Mouse (Mus musculus): ENCODE measurements around the gene Smad3. TPM values are rescaled to one million over a fixed set of nuclear protein-coding genes. Genes with fewer than 3 reads are reported as not detected.

Gene Smad3
- polyA plus RNA-seq, 1 experiment from 2014 or later = 24.0 TPM

DNA sequence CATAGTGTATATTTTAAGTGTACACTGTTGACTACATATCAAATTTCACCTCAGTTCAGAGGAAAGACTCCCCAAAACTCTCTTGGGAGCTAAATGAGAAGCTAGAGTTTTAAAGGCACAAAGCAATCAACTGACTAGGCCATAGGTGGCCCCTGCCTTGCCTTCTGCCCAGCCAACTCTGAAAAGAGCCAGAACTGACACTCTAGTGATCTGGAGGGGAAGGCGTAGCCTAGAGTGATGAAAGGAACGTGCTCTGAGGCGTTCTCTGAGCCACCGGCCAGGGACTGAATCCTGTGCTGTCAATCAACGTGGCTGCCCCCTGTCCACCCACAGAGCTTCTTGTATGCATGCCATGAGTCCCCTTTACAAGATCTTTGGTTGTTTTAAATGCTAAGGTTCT, 72.4 kb downstream of the Smad3 start:
- no peak overlapping the region for H3K27ac ChIP-seq (replicated peaks; ENCODE audit: low read depth, low read length)
- ATAC-seq (ENCODE audit: insufficient number of reproducible peaks, low FRiP score, low TSS enrichment, low read depth) (no peak), DNase-seq (ENCODE audit: low spot score) (no peak)
- no peaks in the 10 kb centered on the region for H3K27me3 ChIP-seq (ENCODE audit: control insufficient read depth, insufficient read depth, low read length)
- H3K4me2 ChIP-seq (ENCODE audit: low read depth, severe bottlenecking) = no peak overlapping the region
- no peak overlapping the region for H3K4me3 ChIP-seq (ENCODE audit: low read depth, low read length)
- no peaks in the 10 kb centered on the region for H3K4me1 ChIP-seq (ENCODE audit: control insufficient read depth, insufficient read depth, low read length)
- WGBS = 83% methylated on average over 5 of the region's 5 CpGs
- no peak overlapping the region for H3K9ac ChIP-seq (ENCODE audit: low read length)
- H3K9me3 ChIP-seq (ENCODE audit: control insufficient read depth, low read length) = no peaks in the 10 kb centered on the region; the same call in 1 of the 2 replicates
- H3K36me3 ChIP-seq (ENCODE audit: control insufficient read depth, insufficient read depth, low read length) = no peaks in the 10 kb centered on the region; the same call in 1 of the 2 replicates

GRCm38 (mm10) chr9:63684277-63684676, 73.5 kb downstream of the Smad3 start:
- no peaks in the 10 kb centered on the region for H3K4me1 ChIP-seq (ENCODE audit: control insufficient read depth, insufficient read depth, low read length)
- H3K27me3 ChIP-seq (ENCODE audit: control insufficient read depth, insufficient read depth, low read length) = no peaks in the 10 kb centered on the region
- H3K4me3 ChIP-seq (ENCODE audit: low read depth, low read length) = no peak overlapping the region
- no peak overlapping the region for H3K9ac ChIP-seq (ENCODE audit: low read length)
- no peaks in the 10 kb centered on the region for H3K36me3 ChIP-seq (ENCODE audit: control insufficient read depth, insufficient read depth, low read length)
- ATAC-seq (ENCODE audit: insufficient number of reproducible peaks, low FRiP score, low TSS enrichment, low read depth) (no peak), DNase-seq (ENCODE audit: low spot score) (no peak)
- WGBS = 91% methylated on average over 6 of the region's 6 CpGs
- H3K9me3 ChIP-seq (ENCODE audit: control insufficient read depth, low read length) = no peaks in the 10 kb centered on the region
- H3K4me2 ChIP-seq (ENCODE audit: low read depth, severe bottlenecking) = no peak overlapping the region
- no peak overlapping the region for H3K27ac ChIP-seq (replicated peaks; ENCODE audit: low read depth, low read length)

DNA sequence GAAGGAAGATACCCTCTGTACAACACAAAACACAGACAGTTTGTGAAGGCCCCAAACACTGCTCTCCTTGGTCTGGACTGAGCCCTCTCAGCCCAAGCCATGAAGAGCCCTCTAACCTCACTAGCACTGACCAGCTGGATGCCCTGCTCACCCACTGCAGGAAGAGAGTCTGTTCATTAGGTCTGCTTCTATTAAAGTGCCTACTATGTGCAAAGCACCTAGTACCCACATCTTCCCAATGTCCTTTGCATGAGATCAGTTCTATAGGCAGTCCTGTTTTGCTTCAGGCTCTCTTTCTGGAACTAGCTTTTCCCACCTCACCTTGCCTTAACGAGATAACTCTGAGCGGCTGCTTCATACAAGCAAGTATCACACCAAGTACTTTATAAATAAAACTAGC, 74.9 kb downstream of the Smad3 start:
- 91% methylated on average over 2 of the region's 2 CpGs for WGBS
- no peak overlapping the region for H3K9ac ChIP-seq (ENCODE audit: low read length)
- H3K4me2 ChIP-seq (ENCODE audit: low read depth, severe bottlenecking) = no peak overlapping the region
- ATAC-seq (ENCODE audit: insufficient number of reproducible peaks, low FRiP score, low TSS enrichment, low read depth) = no peak
- H3K27ac ChIP-seq (replicated peaks; ENCODE audit: low read depth, low read length) = no peak overlapping the region
- no peaks in the 10 kb centered on the region for H3K36me3 ChIP-seq (ENCODE audit: control insufficient read depth, insufficient read depth, low read length)
- H3K4me1 ChIP-seq (ENCODE audit: control insufficient read depth, insufficient read depth, low read length) = no peaks in the 10 kb centered on the region
- no peak overlapping the region for H3K4me3 ChIP-seq (ENCODE audit: low read depth, low read length)
- H3K9me3 ChIP-seq (ENCODE audit: control insufficient read depth, low read length) = no peaks in the 10 kb centered on the region
- H3K27me3 ChIP-seq (ENCODE audit: control insufficient read depth, insufficient read depth, low read length) = no peaks in the 10 kb centered on the region
- DNase-seq (ENCODE audit: low spot score) = no peak

DNA sequence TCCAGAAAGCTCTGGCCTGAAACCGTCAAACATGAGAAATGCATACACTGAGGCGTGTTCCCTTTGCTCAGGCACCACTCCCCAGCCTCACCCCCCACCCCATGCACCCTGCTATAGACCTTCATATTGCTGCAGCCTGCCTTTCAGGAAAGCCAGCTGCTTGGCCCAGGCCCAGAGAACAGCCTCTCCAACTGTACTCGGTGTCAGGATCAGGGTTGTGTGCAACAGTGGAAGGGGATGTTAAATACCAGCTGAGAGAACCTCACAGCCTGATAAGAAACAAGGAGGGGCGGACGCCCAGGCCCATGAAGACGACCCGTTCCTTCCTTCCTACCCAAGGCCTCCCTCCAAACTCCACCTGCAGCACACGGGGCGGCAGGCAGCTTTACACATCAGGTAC, 75.5 kb downstream of the Smad3 start:
- Histone ChIP-seq H3K27ac (replicated peaks; ENCODE audit: low read depth, low read length) (no peak overlapping the region), H3K4me1 (ENCODE audit: control insufficient read depth, insufficient read depth, low read length) (no peaks in the 10 kb centered on the region), H3K36me3 (ENCODE audit: control insufficient read depth, insufficient read depth, low read length) (no peaks in the 10 kb centered on the region), H3K9me3 (ENCODE audit: control insufficient read depth, low read length) (no peaks in the 10 kb centered on the region), H3K9ac (ENCODE audit: low read length) (no peak overlapping the region), H3K4me2 (ENCODE audit: low read depth, severe bottlenecking) (no peak overlapping the region), H3K27me3 (ENCODE audit: control insufficient read depth, insufficient read depth, low read length) (no peaks in the 10 kb centered on the region), H3K4me3 (ENCODE audit: low read depth, low read length) (no peak overlapping the region)
- DNase-seq (ENCODE audit: low spot score) (no peak), ATAC-seq (ENCODE audit: insufficient number of reproducible peaks, low FRiP score, low TSS enrichment, low read depth) (no peak)
- WGBS = 83% methylated on average over 9 of the region's 9 CpGs

- Histone ChIP-seq H3K27me3 (ENCODE audit: control insufficient read depth, insufficient read depth, low read length) (no peaks in the 10 kb centered on the region), H3K4me3 (ENCODE audit: low read depth, low read length) (no peak overlapping the region), H3K27ac (replicated peaks; ENCODE audit: low read depth, low read length) (no peak overlapping the region), H3K36me3 (ENCODE audit: control insufficient read depth, insufficient read depth, low read length) (no peaks in the 10 kb centered on the region), H3K9me3 (ENCODE audit: control insufficient read depth, low read length) (no peaks in the 10 kb centered on the region), H3K4me1 (ENCODE audit: control insufficient read depth, insufficient read depth, low read length) (peaks cover 6% of the 10 kb centered on the region), H3K4me2 (ENCODE audit: low read depth, severe bottlenecking) (no peak overlapping the region), H3K9ac (ENCODE audit: low read length) (no peak overlapping the region)
- ATAC-seq (ENCODE audit: insufficient number of reproducible peaks, low FRiP score, low TSS enrichment, low read depth) (no peak), DNase-seq (ENCODE audit: low spot score) (no peak)
- WGBS = 86% methylated on average over 1 of the region's 1 CpGs
Observed at GRCm38 (mm10) chr9:63678076-63678475, 79.7 kb downstream of the Smad3 start.

DNA sequence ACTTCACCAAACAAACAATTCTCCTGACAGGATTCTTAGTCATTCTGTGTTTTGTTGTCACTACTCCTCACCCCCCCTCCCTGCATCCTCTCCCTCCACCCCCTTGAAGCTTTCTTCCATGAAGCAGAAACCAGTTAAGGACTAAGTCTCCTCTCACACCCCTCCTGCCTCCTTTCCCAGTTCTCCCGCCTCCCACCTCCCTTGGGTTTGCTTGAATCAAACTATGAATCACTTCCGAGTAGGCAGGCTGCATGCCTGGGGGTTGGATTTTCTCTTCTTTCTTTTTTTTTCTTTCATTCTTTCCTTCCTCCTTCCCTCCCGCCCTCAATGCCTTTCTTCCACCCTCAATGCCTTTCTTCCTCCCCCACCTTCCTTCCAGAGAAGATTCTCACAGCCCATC, 80.2 kb downstream of the Smad3 start:
- Histone ChIP-seq H3K4me1 (ENCODE audit: control insufficient read depth, insufficient read depth, low read length) (peaks cover 10% of the 10 kb centered on the region), H3K4me2 (ENCODE audit: low read depth, severe bottlenecking) (no peak overlapping the region), H3K27ac (replicated peaks; ENCODE audit: low read depth, low read length) (no peak overlapping the region), H3K36me3 (ENCODE audit: control insufficient read depth, insufficient read depth, low read length) (no peaks in the 10 kb centered on the region), H3K4me3 (ENCODE audit: low read depth, low read length) (no peak overlapping the region), H3K27me3 (ENCODE audit: control insufficient read depth, insufficient read depth, low read length) (no peaks in the 10 kb centered on the region), H3K9me3 (ENCODE audit: control insufficient read depth, low read length) (no peaks in the 10 kb centered on the region), H3K9ac (ENCODE audit: low read length) (no peak overlapping the region)
- 79% methylated on average over 3 of the region's 3 CpGs for WGBS
- no peak for ATAC-seq (ENCODE audit: insufficient number of reproducible peaks, low FRiP score, low TSS enrichment, low read depth)
- no peak for DNase-seq (ENCODE audit: low spot score)

- H3K27me3 ChIP-seq (ENCODE audit: control insufficient read depth, insufficient read depth, low read length) = no peaks in the 10 kb centered on the region
- H3K4me3 ChIP-seq (ENCODE audit: low read depth, low read length) = no peak overlapping the region
- no peak for ATAC-seq (ENCODE audit: insufficient number of reproducible peaks, low FRiP score, low TSS enrichment, low read depth)
- peaks cover 10% of the 10 kb centered on the region for H3K4me1 ChIP-seq (ENCODE audit: control insufficient read depth, insufficient read depth, low read length)
- H3K9ac ChIP-seq (ENCODE audit: low read length) = no peak overlapping the region
- DNase-seq (ENCODE audit: low spot score) = no peak
- no peak overlapping the region for H3K4me2 ChIP-seq (ENCODE audit: low read depth, severe bottlenecking)
- no peaks in the 10 kb centered on the region for H3K36me3 ChIP-seq (ENCODE audit: control insufficient read depth, insufficient read depth, low read length)
- 88% methylated on average over 10 of the region's 10 CpGs for WGBS
- H3K9me3 ChIP-seq (ENCODE audit: control insufficient read depth, low read length) = no peaks in the 10 kb centered on the region
- no peak overlapping the region for H3K27ac ChIP-seq (replicated peaks; ENCODE audit: low read depth, low read length)
Observed at GRCm38 (mm10) chr9:63674613-63675012, 83.2 kb downstream of the Smad3 start.

- DNase-seq (ENCODE audit: low spot score) (no peak), ATAC-seq (ENCODE audit: insufficient number of reproducible peaks, low FRiP score, low TSS enrichment, low read depth) (no peak)
- WGBS = 82% methylated on average over 3 of the region's 3 CpGs
- Histone ChIP-seq H3K27me3 (ENCODE audit: control insufficient read depth, insufficient read depth, low read length) (no peaks in the 10 kb centered on the region), H3K4me3 (ENCODE audit: low read depth, low read length) (no peak overlapping the region), H3K4me1 (ENCODE audit: control insufficient read depth, insufficient read depth, low read length) (peaks cover 21% of the 10 kb centered on the region), H3K9ac (ENCODE audit: low read length) (no peak overlapping the region), H3K36me3 (ENCODE audit: control insufficient read depth, insufficient read depth, low read length) (no peaks in the 10 kb centered on the region), H3K27ac (replicated peaks; ENCODE audit: low read depth, low read length) (no peak overlapping the region), H3K4me2 (ENCODE audit: low read depth, severe bottlenecking) (no peak overlapping the region), H3K9me3 (ENCODE audit: control insufficient read depth, low read length) (no peaks in the 10 kb centered on the region)
Observed at GRCm38 (mm10) chr9:63673494-63673805, 84.3 kb downstream of the Smad3 start.

GRCm38 (mm10) chr9:63672797-63673493, 84.8 kb downstream of the Smad3 start:
- no peak overlapping the region for H3K4me2 ChIP-seq (ENCODE audit: low read depth, severe bottlenecking)
- H3K36me3 ChIP-seq (ENCODE audit: control insufficient read depth, insufficient read depth, low read length) = no peaks in the 10 kb centered on the region
- H3K9ac ChIP-seq (ENCODE audit: low read length) = no peak overlapping the region
- no peak overlapping the region for H3K27ac ChIP-seq (replicated peaks; ENCODE audit: low read depth, low read length)
- no peak overlapping the region for H3K4me3 ChIP-seq (ENCODE audit: low read depth, low read length)
- H3K4me1 ChIP-seq (ENCODE audit: control insufficient read depth, insufficient read depth, low read length) = peaks cover 25% of the 10 kb centered on the region
- H3K9me3 ChIP-seq (ENCODE audit: control insufficient read depth, low read length) = no peaks in the 10 kb centered on the region
- DNase-seq (ENCODE audit: low spot score) = no peak
- ATAC-seq (ENCODE audit: insufficient number of reproducible peaks, low FRiP score, low TSS enrichment, low read depth) = no peak
- WGBS = 57% methylated on average over 8 of the region's 8 CpGs
- no peaks in the 10 kb centered on the region for H3K27me3 ChIP-seq (ENCODE audit: control insufficient read depth, insufficient read depth, low read length)

Measured in limb, embryonic 11.5 days (tissue).